Mouse (Mus musculus) stomach, postnatal 0 days (tissue): ENCODE results near the gene Iqce. TPM values are rescaled to one million over a fixed set of nuclear protein-coding genes. Genes with fewer than 3 reads are reported as not detected.

Source experiments
- ATAC-seq: fragments of 200-750 bp; cut with Nextera tagmentation; 2 replicates; pipeline ENCODE4 v1.8.0; 2017; ENCODE audit not compliant: low FRiP score, low TSS enrichment
- DNase-seq: peaks from one replicate; pipeline ENCODE4 v3.0.0-alpha.2; 2016; ENCODE audit warnings: low spot score
- H3K27ac ChIP-seq: fragments of 300-500 bp; sonication (generic); replicated peaks from 2 replicates; pipeline ENCODE4 v1.5.1; 2014; ENCODE audit warnings: mild to moderate bottlenecking, control low read depth
- H3K27me3 ChIP-seq: fragments of 300-500 bp; sonication (generic); 2 replicates; pipeline ENCODE4 v1.6.1; 2014; ENCODE audit warnings: low read length; ENCODE audit not compliant: control insufficient read depth, insufficient read depth
- H3K36me3 ChIP-seq: fragments of 300-500 bp; sonication (generic); 2 replicates; pipeline ENCODE4 v1.6.1; 2014; ENCODE audit warnings: low read length, mixed read lengths; ENCODE audit not compliant: control insufficient read depth, insufficient read depth
- H3K4me1 ChIP-seq: fragments of 300-500 bp; sonication (generic); replicated peaks from 2 replicates; pipeline ENCODE4 v1.6.1; 2014; ENCODE audit warnings: antibody characterized with exemption; ENCODE audit not compliant: control insufficient read depth, insufficient read depth
- H3K4me2 ChIP-seq: fragments of 300-500 bp; sonication (generic); replicated peaks from 2 replicates; pipeline ENCODE4 v1.6.1; 2014; ENCODE audit warnings: low read depth, mild to moderate bottlenecking, control low read depth, moderate library complexity
- H3K4me3 ChIP-seq: fragments of 300-500 bp; sonication (generic); 2 replicates; pipeline ENCODE4 v1.5.1; 2014; ENCODE audit warnings: low read depth, low read length, control low read depth
- H3K9ac ChIP-seq: fragments of 300-500 bp; sonication (generic); 2 replicates; pipeline ENCODE4 v1.6.1; 2014; ENCODE audit warnings: mild to moderate bottlenecking, low read length, control low read depth, mixed read lengths
- H3K9me3 ChIP-seq: fragments of 300-500 bp; sonication (generic); 2 replicates; pipeline ENCODE4 v1.6.1; 2016; ENCODE audit warnings: low read length; ENCODE audit not compliant: control insufficient read depth
- CTCF ChIP-seq: IDR thresholded peaks from 2 replicates; pipeline ENCODE4 v1.5.1; 2016; ENCODE audit warnings: antibody characterized with exemption, low read depth, mild to moderate bottlenecking, moderate library complexity
- EP300 ChIP-seq: optimal IDR thresholded peaks from 2 replicates; pipeline ENCODE3; 2016; ENCODE audit warnings: antibody characterized with exemption
- WGBS: fragments of 180-500 bp; shearing (Covaris S2); extraction: QIAGEN DNeasy Blood & Tissue Kit; methylation state at CpG from one replicate; pipeline ENCODE4 v1.1.7; 2014; 5-methylcytosine and 5-hydroxymethylcytosine counted together
- polyA plus RNA-seq: library from polyadenylated mRNA; unstranded; fragments of >200 nt; fragmentation: Nextera tagmentation; extraction: Ambion mirVana; gene quantifications from 2 replicates; pipeline ENCODE4 v1.2.1, GENCODE M21; 2015

The Iqce gene
- polyA plus RNA-seq, 1 experiment from 2014 or later: 6.0 TPM

- DNase-seq (no peak), ATAC-seq (no peak)
- Histone ChIP-seq H3K4me1 (no peaks in the 10 kb centered on the region), H3K4me2 (no peak overlapping the region), H3K27me3 (no peaks in the 10 kb centered on the region), H3K4me3 (no peak overlapping the region), H3K27ac (no peak overlapping the region), H3K9ac (no peak overlapping the region), H3K9me3 (no peaks in the 10 kb centered on the region), H3K36me3 (peaks cover 17% of the 10 kb centered on the region)
- 64% methylated on average over 7 of the region's 7 CpGs for WGBS
- TF ChIP-seq EP300 (no peak), CTCF (no peak)
These were observed 18.6 kb upstream of the Iqce start for GRCm38 (mm10) chr5:140720773-140721172.

- no peaks in the 10 kb centered on the region for H3K4me1 ChIP-seq
- DNase-seq: no peak
- H3K4me2 ChIP-seq: no peak overlapping the region
- TF ChIP-seq EP300: no peak
- TF ChIP-seq CTCF: no peak
- 69% methylated on average over 5 of the region's 5 CpGs for WGBS
- peaks cover 42% of the 10 kb centered on the region for H3K36me3 ChIP-seq
- ATAC-seq: no peak
- no peaks in the 10 kb centered on the region for H3K9me3 ChIP-seq
- no peak overlapping the region for H3K27ac ChIP-seq
- H3K9ac ChIP-seq: no peak overlapping the region
- H3K4me3 ChIP-seq: no peak overlapping the region
- H3K27me3 ChIP-seq: no peaks in the 10 kb centered on the region
These were observed 8.9 kb upstream of the Iqce start for GRCm38 (mm10) chr5:140711040-140711439.

- H3K4me3 ChIP-seq: no peak overlapping the region
- WGBS: 94% methylated on average over 6 of the region's 6 CpGs
- no peaks in the 10 kb centered on the region for H3K27me3 ChIP-seq
- H3K4me1 ChIP-seq: no peaks in the 10 kb centered on the region
- H3K27ac ChIP-seq: no peak overlapping the region
- no peak overlapping the region for H3K9ac ChIP-seq
- ATAC-seq (no peak), DNase-seq (no peak)
- H3K4me2 ChIP-seq: no peak overlapping the region
- H3K36me3 ChIP-seq: peaks cover 40% of the 10 kb centered on the region
- TF ChIP-seq EP300 (no peak), CTCF (no peak)
- H3K9me3 ChIP-seq: no peaks in the 10 kb centered on the region
These were observed 8.1 kb upstream of the Iqce start for GRCm38 (mm10) chr5:140710315-140710714.

- DNase-seq: no peak
- Histone ChIP-seq H3K4me1 (no peaks in the 10 kb centered on the region), H3K27ac (peak overlapping the region; percentile 88), H3K4me2 (peak overlapping the region; percentile 77), H3K27me3 (no peaks in the 10 kb centered on the region), H3K9me3 (no peaks in the 10 kb centered on the region), H3K36me3 (peaks cover 4% of the 10 kb centered on the region; the same call in 1 of the 2 replicates), H3K4me3 (peak overlapping the region; percentile 49), H3K9ac (peak overlapping the region; percentile 54)
- 46% methylated on average over 7 of the region's 7 CpGs for WGBS
- TF ChIP-seq CTCF: no peak
- TF ChIP-seq EP300: no peak
- ATAC-seq: no peak
These were observed 3.5 kb upstream of the Iqce start for GRCm38 (mm10) chr5:140705501-140706171.

GRCm38 (mm10) chr5:140704378-140705251 is 2.4 kb upstream of the Iqce start, which contains the start of gene Brat1:
TSS of gene Brat1 (plus strand) at chr5:140705011.
- Histone ChIP-seq H3K4me2 (peak within 1 kb of the TSS; percentile 77), H3K4me1 (no peaks in the 10 kb centered on the region), H3K27ac (peak within 1 kb of the TSS; percentile 90), H3K36me3 (no peaks in the 10 kb centered on the region), H3K27me3 (no peaks in the 10 kb centered on the region), H3K4me3 (peak within 1 kb of the TSS; percentile 49), H3K9ac (peak within 1 kb of the TSS; percentile 56), H3K9me3 (no peaks in the 10 kb centered on the region)
- DNase-seq (peak; percentile 100), ATAC-seq (peak; percentile 95)
- TF ChIP-seq EP300 (no peak), CTCF (no peak; the same call in 1 of the 2 replicates)
- under 1% methylated on average over 68 of the region's 69 CpGs for WGBS
